Mouse (Mus musculus): Measurements from ENCODE around the gene Vmn1r222. TPM values are rescaled to one million over a fixed set of nuclear protein-coding genes. Genes with fewer than 3 reads are reported as not detected.

Vmn1r222 gene
- polyA plus RNA-seq (2012; rRNA removed) = not detected in 2 replicates

DNA sequence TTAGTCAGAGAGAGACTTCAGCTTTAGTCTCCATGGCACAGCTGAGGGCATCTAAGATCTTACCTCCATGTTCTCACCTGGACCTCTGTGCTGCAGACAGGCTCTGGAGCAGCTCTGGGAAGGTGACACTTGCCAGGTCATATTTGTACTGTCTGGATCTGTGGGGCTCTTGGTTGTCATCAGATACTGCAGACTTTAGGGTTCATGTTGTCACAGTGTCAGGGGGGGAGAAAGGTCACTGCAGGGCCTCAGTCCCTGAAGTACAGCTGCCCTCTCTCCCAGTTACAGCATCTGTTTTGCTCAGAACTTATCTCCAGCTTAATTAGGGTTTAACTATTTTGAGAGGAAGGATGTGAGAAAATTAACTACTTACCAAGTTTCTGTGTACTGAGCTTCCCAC is at the start of gene Vmn1r222:
TSS of gene Vmn1r222 (minus strand) at position 101 of the 400 bp plus-strand sequence.

GRCm38 (mm10) chr13:23246834-23247233 is 11.1 kb upstream of the Vmn1r222 start, which contains the start of gene Vmn1r223:
Vmn1r223 (plus strand) TSS chr13:23247134.

DNA sequence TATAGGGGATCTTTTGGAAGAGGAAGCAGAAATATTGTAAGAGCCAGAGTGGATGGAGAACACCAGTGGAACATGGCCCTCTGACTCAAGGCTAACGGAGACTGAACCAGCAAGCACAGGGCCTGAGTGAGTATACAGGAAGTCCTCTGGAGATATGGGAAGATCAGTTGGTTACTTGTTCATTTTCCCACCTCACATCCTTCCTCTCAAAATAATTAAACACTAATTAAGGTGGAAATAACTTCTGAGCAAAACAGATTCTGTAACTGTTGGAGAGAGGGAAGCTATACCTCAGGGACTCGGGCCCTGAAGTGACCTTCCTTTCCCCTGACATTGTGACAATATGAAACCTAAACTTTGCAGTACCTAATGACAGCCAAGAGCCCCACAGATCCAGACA is 21.9 kb downstream of the Vmn1r222 start, which contains the start of gene Vmn1r221:
TSS of gene Vmn1r221 (plus strand) at position 301 of the 400 bp plus-strand sequence.

DNA sequence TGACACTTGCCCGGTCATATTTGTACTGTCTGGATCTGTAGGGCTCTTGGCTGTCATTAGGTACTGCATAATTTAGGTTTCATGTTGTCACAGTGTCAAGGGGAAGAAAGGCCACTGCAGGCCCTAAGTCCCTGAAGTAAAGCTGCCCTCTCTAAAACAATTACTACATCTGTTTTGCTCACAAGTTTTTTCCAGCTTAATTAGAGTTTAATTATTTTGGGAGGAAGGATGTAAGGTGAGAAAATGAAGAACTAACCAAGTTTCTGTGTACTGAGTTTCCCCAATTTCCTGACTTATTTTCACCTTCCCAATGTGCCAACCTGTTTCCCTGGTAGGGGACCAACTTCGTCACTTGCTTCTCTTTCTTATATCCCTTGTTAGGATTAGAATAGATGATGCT is 47.9 kb downstream of the Vmn1r222 start, which contains the start of gene Vmn1r220:
TSS of gene Vmn1r220 (minus strand) at position 101 of the 400 bp plus-strand sequence.

Other genes with a start within 250 kb of the Vmn1r222 start
- gene Vmn1r213, start 228.3 kb downstream of the Vmn1r222 start, polyA plus RNA-seq (2012; rRNA removed) = not detected in 2 replicates
- not detected in 2 replicates for gene Vmn1r214, start 205.5 kb downstream of the Vmn1r222 start, polyA plus RNA-seq (2012; rRNA removed)
- not detected in 2 replicates for gene Vmn1r215, start 167.9 kb downstream of the Vmn1r222 start, polyA plus RNA-seq (2012; rRNA removed)
- not detected in 2 replicates for gene Vmn1r217, start 117.7 kb downstream of the Vmn1r222 start, polyA plus RNA-seq (2012; rRNA removed)
- gene Vmn1r218, start 102.8 kb downstream of the Vmn1r222 start, polyA plus RNA-seq (2012; rRNA removed) = not detected in 2 replicates
- not detected in 2 replicates for gene Vmn1r219, start 76.6 kb downstream of the Vmn1r222 start, polyA plus RNA-seq (2012; rRNA removed)
- gene Vmn1r220, start 48.0 kb downstream of the Vmn1r222 start, polyA plus RNA-seq (2012; rRNA removed) = not detected in 2 replicates
- gene Vmn1r221, start 21.8 kb downstream of the Vmn1r222 start, polyA plus RNA-seq (2012; rRNA removed) = not detected in 2 replicates
- gene Vmn1r223, start 11.2 kb upstream of the Vmn1r222 start, polyA plus RNA-seq (2012; rRNA removed) = not detected in 2 replicates
- 0.49 and 0.74 TPM in 2 replicates for gene Zfp322a, start 133.3 kb upstream of the Vmn1r222 start, polyA plus RNA-seq (2012; rRNA removed)
- gene Abt1, start 187.9 kb upstream of the Vmn1r222 start, polyA plus RNA-seq (2012; rRNA removed) = 1.9 and 2.0 TPM in 2 replicates
- gene Btn1a1, start 230.0 kb upstream of the Vmn1r222 start, polyA plus RNA-seq (2012; rRNA removed) = 1.8 and 2.3 TPM in 2 replicates

Data from colon, adult 2 months (tissue).